Mouse (Mus musculus): ENCODE measurements around the gene Gpc6.

DNA sequence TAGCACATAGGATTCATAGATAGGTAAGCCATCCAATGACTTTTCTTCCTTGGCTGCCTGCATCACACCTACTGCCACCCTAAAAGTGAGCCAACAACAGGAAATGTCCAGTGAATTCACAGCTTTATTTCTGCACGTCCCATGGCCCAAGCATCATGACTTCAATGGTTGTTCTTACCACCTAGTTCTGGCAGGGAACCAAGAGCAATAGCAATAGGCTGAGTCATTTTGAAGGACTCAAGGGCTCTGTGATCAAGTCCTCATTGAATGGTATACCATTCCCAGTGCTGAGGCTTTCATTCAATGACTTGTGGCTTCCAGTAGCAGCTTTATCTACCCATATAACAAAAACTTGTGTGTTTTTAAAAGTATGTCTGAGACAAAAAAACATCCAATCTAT lies 13.3 kb upstream of the Gpc6 start:
- TF ChIP-seq CTCF (IDR thresholded peaks at IDR 0.05; ENCODE audit: low read depth, low read length) (no peak), POLR2A (IDR thresholded peaks at IDR 0.05; ENCODE audit: borderline replicate concordance, low read depth, low read length) (no peak)

Data from bone marrow macrophage, adult 2 months (primary cell).